Mouse (Mus musculus): Measurements from ENCODE around the gene Hmga1.

Gene Hmga1

DNA sequence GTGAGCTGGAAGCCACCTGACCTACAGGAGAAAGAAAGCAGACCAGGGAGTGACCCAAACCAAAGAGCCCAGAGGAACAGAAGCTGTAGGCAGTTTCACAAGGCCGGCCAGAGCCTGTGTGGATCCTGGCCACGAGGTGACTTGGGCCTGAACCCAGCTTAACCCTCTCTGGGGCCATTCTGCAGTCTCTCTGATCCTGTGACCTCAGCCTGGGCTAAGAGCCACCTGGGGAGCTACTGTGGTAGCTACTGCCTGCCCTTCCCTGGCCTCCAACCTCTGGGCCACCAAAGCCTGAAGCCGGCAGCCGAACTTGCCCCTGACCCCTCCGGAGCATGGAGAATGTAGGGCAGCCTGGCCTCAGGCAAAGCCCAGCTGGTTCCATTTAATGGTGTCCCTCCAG lies 27.5 kb upstream of the Hmga1 start:
- DNase-seq (ENCODE audit: low read depth, low spot score): no peak

DNA sequence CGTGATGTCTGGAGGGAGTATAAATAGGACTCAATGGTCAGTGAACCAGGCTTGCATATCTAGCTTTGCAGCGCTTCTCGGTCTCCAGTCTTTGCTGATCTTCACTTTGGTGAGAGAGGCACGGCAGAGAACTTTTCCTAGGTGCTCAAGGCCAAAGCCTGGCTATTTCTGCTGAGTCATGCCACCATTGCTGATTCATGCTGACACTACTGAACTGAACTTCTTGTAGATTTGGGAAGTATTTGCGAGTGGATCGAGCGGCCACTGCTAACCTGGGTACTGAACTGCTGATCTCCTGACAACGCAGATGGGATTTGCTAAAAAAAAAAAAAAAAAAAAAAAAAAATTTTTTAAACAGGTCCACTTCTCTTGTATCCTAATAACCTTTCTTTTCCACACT lies 24.2 kb upstream of the Hmga1 start:
- no peak for DNase-seq (ENCODE audit: low read depth, low spot score)

DNA sequence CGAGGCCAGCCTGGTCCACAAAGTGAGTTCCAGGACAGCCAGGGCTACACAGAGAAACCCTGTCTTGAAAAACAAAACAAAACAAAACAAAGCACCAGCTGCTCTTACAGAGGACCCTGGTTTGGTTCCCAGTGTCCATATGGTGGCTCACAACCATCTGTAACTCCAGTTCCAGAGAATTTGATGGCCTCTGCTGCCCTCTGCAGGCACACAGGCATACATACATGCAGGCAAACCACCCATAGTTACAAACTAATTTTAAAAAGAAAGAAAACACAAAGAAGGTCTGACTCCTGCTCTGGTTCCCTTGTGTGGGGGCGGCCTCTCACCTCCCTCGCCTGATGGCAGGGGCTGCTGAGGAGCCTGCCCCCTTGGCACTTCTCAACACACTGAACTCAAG lies 22.9 kb upstream of the Hmga1 start:
- DNase-seq (ENCODE audit: low read depth, low spot score): no peak

DNA sequence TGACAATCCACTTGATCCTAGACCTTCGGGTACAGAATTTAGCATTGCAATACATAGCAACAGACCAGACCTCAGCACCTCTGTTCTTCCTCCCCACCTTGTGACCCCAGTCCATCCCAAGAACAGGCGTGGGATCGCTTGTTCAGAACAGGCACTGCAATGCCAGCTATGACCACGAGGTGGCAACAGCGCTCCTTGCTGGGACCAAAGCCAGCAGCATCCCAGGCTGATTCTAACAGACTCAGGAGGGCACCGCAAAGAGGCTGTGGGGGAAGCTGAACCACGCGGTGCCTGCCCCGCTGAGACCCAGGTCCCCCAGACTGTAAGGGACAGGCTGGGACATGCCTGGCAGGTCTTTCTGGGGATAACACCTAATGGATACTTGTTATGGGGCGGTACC lies 21.6 kb upstream of the Hmga1 start:
- DNase-seq (ENCODE audit: low read depth, low spot score): peak; percentile 66

DNA sequence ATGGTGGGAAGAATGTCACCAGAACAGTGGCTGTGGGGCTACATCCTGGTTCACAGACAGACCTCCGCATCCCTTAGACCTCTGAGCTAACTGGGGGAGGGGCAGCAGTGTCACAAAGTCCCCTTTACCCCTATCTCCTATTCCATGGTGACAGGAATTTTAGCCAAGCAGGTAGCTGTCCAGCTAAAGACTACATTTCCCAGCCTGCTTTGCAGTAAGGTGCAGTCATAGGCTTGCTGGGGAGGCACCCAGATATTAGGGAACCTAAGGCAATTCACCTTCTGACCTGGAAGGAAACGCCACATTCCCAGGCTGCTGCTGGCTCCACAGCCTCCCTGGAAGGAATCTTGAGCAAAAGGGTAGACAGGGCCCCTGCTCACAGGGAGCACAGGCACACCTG lies 15.0 kb upstream of the Hmga1 start:
- no peak for DNase-seq (ENCODE audit: low read depth, low spot score)

DNA sequence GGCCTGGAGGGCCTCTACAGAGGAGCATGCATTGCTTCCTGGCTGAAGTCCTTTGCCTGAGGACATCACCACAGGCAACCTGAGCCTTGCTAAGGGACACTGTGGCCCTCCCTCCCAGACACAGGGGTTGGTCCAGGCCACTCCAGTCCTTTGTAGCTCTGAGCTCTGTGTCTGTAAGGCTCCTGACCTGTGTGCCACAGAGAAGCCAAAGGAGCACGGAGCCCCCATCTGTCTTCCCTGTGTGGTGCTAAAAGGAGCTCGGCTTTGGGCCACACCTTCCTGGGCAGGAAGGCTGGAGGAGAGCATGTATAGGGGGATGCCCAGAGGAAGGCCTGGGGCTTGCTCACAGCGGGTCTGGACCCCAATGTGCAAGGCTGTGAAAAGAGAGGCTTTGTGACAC lies 14.3 kb upstream of the Hmga1 start:
- no peak for DNase-seq (ENCODE audit: low read depth, low spot score)

DNA sequence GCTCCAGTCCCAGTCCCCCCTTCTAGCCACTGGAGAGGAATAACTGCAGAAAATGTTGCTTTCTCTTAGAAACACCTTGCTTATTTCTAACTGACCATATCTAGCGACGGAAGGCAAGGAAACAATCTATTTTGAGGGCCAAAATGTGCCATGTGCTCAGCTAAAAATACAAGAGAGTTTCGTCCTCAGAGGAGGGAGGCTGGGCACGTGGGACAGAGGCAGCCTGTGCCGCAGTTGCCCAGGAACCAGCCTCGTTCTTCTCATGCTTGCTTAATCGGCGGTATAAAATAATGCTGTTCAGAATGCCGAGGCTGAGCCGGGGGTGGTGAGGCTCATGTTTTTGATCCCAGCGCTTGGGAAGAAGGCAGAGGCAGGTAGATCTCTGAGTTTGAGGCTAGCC lies 11.7 kb upstream of the Hmga1 start:
- DNase-seq (ENCODE audit: low read depth, low spot score): no peak

DNA sequence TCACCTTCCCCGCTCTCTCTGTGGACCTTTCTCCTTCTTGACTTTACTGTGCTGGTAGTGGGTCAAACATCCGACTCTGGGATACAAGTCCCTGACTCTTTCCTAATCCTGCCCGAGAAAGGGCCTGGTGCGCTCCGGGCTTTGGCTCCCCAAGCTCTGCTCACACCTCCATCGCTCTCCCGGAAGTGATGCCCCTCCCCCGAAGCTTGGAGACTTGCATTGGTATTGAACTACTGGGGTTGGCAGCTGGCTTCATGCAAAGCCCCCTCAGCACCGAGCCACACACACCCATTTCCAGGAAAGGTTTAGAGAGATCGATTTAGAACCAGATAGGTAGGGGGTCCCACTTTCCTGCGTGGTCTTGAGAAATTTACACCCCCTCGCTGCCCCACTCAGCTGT lies 10.3 kb upstream of the Hmga1 start:
- DNase-seq (ENCODE audit: low read depth, low spot score): no peak

DNA sequence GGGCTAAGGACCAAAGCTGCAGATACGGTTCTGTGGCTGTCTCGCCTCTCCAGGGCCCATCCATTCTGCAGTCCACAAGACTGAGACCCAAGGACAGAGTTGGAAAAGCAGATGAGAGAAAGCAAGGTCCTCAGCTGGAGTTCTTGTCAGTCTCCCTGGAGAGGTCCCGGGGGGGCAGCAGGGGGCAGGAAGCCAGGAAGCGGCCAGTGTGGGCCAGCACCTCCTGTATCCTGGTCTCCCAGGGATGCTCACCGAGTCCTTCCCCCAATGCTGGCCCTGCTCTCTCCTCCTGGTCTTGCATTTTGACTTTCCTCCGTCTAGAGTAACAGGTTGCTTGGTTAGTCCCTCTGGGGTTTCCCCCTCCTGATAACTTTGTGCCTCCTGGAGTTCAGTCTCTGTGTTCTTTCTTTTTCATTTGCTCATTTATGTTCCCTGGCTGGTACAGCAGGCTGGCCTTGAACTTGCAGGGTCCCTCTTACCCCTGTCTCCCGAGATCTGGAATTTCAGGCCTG lies 9.7 kb upstream of the Hmga1 start:
- no peak for DNase-seq (ENCODE audit: low read depth, low spot score)

DNA sequence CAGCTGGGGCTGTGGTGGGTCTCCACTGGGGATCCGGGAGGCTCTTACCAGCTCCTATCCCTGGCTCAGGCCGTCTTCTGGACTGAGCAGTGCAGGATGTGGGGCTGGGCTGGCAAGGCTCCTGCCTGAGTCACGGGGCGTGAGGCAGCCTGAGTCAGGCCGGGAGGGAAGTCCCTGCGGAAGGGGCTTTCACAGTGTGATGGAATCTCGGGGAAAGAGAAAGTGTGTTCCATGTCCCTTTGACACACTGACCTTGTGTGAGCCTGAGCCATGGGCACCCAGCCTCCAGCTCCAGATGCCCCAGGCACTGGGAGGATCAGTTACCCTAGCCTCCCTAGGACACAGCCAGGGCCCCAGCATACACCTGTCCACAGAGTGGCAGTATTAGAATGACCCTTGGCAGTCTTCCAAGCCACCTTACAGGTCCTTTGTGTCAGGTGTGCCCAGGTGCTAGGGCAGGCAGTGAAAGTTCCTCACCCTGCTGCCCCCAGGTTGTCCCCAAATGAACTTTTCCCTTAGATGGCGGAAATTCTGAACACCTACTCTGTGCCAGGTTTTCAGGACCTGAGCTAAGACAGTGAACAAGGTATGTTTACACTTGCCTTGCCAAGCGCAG lies 8.9 kb upstream of the Hmga1 start:
- no peak for DNase-seq (ENCODE audit: low read depth, low spot score)

DNA sequence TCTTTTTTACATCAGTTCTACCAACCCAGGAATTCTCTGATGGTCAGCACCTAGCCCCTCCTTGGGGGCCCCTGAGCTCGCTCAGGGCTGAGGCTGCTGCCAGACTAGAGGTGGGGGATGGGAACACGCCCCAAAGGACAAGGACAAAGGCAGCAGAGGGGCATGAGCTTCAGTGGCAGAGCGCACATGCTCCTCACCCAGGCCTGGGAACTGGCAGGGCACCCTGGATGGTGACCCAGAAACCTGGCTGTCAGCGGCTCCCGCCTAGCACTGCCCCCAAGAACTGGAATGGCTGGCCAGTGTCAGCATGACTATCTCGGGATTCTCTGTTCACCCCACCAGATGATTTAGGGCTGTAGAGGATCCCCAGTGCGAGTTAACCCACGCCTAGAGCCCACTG lies 7.1 kb upstream of the Hmga1 start:
- no peak for DNase-seq (ENCODE audit: low read depth, low spot score)

DNA sequence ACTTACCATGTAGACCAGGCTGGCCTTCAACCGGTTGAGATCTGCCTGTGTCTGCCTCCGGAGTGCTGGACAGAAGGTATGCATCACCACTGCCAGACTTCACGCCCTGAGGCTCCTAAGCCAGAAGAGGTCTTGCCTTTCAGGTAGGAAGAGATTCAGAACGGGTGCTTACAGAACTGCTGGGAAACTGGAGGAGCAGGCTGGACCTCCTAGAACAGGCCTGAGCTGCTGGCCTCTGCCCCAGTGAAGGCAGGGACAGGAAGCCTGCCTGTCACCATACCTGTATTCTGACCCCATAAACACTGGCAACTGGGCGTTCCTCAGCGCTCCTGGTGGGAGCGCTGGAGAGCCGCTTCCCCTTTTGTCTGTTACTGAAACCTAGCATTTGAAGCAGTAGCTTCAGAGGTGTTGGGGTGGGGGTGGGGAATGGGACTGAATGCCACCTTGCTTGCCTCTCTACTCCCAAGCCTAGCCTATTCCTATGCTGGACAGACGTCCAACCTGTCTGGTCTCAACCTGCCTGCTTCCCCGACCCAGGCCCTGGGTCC lies 4.8 kb upstream of the Hmga1 start:
- DNase-seq (ENCODE audit: low read depth, low spot score): no peak

DNA sequence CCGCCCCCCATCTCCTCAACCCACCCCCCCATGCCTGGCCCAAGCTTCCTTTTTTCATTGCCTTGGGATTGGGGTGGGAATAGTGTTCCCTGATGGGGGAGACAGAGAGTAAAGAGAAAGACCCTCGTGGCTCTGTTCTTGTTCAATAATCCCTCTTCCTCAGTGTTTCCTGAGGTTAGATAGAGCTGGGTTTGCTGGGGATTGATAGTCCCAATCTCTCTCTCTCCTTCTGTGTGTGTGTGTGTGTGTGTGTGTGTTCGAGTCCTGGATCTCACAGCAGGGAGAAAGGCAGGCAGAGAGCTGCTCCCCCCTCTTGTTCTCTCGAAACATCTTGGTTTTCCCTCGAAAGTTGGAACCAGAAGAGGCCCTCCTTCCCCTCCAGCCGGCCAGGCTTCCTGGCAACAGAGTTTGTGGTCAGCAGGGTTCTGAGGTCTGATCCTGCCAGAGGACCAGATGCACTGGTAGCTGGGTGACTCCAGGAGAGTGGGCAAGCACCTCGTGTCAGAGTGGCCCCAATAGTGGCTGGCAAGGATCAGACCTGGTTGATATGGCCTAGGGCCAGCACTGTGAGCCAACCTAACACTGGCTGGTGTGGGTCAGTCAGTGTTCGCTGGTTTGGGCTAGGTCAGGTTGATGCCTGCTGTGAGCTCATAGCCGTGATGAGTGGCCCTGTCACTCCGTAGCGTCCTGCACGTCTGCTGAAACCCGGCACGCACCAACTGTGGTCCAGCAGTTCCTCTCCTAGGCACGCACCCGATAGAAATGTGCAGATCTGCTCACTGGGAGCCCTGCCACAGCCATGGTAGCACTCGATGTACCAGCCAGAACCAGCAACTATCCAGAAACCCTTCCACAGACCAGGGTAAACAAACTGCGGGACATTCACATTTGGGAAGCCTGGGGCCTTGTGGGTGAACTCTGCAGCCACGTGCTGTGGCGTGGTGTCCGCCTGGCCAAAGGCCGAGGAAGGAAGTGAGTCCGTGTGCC lies 3.8 kb upstream of the Hmga1 start:
- no peak for DNase-seq (ENCODE audit: low read depth, low spot score)

DNA sequence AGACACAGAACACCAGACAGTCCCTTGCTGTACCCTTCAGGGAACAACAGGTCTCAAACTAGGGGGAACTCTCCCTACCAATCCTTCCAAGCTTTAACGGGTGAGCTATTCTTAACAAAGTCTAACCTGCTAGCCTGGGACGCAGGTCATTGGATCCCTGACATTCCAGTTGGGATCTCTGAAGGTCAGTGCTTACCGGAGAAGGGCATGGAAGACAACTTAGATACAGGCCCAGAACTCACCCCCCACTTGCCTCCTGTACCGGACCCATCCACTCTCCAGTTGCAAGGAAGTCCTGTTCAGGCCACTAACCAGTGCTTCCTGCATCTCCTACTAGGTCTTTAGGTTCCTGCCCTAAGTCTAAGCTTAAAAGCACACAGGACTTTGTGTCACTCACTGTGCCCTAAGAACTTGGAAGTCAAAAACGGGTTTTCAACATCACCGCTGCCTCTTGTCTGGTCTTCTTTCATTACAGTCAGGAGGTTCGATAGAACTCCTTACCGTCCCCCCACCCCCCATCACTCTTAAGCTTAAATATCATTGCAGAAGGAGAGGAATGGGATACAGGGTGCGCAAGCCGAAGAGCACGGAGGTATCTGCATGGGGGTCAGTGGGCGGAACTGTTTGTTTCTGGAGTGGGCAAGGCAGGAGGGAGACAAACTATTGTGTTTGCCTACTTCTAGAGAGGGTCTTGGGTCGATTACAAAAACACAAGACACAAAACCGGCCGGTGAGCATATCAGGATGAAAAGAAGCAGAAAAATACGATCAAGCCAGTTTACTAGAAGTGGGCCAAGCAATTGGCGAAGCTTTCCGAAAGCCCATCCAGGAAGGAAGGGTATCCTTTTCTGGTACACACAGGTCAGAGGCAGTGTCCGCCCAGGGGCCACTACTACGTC lies 2.0 kb upstream of the Hmga1 start:
- DNase-seq (ENCODE audit: low read depth, low spot score): no peak

DNA sequence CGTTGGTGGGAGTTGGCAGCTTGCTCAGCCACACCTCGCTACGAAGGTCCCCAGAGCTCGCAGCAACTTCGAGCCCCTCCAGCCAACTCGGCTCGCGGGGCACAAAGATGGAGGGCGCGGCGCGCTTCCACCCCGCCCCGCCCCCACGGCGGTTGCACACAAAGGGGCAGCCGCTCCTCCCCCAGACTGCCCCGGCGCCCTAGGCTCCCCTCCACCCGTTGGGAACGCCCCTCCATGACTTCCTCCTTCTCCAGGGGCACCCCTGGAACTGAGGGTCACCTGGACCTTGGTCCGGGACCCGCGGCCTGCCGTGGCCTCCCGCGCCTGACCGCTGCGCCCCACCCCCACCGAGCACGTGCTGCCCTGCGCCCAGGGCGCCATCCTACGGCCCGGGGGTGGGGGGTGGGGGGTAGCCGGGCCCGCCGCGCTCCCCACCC lies 1.2 kb upstream of the Hmga1 start:
- DNase-seq (ENCODE audit: low read depth, low spot score): no peak

DNA sequence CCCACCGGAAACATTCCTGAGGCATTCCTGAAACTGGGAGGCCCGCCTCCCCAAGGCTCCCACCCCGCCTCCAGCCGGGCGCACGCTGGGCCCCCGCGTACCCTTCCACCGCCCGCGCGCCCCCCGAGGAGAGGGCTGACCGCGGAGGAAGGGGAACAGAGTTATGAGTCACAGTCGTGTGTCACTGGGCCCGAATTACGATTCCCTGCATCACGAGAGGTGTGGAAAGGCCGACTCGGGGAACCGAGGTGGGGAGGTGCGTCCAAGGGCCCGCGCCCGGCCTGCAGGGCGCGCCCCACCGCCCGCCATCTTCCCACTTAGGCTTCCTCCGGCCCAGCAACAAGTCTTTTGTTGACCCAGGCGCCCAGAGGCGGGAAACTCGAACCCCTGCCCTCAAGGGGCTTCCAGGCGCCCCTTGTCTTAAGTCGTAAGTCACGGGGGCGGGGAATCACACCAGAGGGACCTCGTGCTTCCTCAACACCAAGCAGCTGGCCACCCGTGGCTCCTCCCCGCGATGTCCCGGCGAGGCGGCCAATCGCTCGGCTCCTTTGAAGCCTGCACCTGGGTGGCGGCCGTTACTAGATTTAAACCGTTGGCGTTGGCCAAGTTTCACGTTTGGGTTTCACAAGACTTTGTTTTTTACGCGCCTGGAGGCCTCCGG lies 655 bp upstream of the Hmga1 start:
- no peak for DNase-seq (ENCODE audit: low read depth, low spot score)

DNA sequence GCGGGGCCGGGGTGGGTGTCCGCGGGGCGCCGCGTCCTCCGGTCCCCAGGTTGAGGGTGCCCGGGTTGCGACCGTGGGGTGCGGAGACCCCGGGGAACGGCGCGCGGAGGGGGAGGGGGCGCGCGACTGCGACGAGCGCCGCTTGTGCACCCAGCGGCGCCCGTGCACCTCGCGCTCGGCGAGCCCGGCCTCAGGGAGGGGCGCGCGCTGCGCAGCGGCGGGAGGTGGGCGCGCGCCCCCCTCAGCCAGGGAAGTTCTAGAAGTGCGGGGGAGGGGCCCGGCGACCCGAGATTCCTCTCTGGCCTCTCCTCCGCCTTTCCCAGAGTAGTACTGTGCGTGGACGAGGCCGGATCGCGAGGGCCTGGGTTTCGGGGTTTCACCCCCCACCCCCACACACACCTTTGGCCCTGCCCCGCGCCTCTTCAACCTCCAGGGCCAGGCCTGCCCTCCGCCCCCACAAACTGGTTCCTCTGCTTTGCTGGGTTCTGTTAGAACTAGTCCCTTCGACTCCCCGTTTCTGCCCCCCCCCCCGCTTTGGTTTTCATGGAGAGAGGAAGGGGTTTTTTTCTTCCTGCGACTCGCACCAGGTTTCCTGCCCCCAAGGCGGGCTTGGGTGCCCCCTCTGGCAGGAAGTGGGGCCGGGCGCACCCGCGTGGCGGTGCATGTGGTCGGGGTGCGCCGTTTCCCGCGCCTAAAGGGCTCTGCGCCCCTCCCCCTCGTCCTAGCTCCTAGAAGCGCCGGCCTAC lies 1.1 kb downstream of the Hmga1 start:
- DNase-seq (ENCODE audit: low read depth, low spot score): no peak

DNA sequence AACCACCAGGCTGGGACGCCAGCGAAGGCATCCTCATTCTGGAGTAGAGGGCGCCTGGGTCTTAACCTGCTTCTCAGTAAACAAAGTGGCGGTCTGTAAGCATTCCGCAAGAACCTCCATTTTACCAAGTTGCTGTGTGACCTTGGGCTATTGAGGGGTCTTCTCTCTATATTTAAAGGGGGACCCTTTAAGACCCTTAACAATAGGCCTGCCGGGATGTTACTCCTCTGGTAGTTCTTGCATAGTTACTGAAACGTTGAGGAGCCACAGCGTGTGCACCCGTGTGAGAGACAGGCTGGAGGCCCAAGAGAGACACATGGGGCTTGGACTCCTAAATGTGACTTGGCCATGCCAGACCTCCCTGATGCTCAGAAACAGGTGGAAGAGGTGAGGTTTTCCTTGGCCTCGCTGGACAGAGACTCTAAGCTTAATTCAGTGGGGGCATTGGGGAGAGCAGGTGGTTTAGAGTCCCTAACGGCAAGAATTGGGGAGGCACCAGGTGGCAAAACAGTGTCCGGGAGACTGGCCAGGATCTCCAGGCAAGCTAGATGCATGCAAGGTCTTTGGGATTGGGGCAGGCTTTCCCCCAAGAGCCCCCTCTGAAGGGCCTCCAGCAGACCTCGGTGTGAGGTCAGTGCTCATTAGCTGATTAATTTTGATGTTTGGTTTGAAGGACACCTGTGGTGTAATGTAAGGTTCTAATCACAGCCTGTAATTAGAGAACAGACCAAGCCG lies 1.8 kb downstream of the Hmga1 start:
- DNase-seq (ENCODE audit: low read depth, low spot score): no peak

DNA sequence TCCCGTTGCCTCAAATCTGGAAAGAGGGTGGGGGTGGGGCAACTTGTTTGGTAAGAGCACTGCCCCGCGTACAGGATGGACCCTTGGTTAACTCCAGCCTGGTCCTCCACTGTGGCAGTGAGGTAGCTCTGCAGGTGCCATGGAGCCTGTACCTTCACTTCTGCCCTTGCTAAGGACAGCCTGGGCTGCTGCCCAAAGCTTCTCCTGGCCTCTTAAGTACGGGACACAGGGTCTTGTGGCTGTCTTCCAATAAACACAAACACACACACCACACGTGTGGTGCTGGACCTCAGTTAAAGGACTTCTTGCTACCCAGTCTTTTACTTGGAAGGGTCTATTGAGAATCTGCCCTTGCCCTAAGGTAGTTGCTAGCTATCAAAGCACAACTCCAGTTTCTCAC lies 2.5 kb downstream of the Hmga1 start:
- DNase-seq (ENCODE audit: low read depth, low spot score): no peak

DNA sequence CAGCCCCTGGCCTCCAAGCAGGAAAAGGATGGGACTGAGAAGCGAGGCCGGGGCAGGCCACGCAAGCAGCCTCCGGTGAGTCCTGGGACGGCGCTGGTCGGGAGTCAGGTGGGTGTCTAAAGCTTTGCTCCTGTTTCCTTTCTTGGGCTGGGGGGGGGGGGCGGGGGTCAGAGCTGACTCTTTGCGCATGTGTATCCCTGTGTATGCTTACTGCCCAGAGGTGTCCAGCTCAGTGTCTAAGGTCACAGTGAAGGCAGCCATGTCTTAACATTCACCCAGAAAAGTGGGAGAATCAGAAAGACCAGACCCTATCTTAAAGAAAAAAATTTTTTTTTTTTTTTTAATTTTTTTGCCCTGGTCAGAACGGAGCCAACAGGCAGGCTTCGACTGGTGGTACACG lies 3.3 kb downstream of the Hmga1 start:
- no peak for DNase-seq (ENCODE audit: low read depth, low spot score)
